22 mouse cellular contexts compared by ENCODE assay signal in genomic region chr3:53173310-53174063, GRCm38 (mm10).
DNase-seq lines count a peak whose midpoint lies in the region; ATAC-seq lines count a peak whose summit lies in the region.
"Had no signal": no experiment of that assay in that cellular context is flagged by ENCODE, and none has a peak within 500 bp of the region (broad histone marks: within the 10 kb centered on the region; RNA-seq: fewer than 3 reads in every experiment).

No protein-coding gene starts in this region.

- 73% methylated on average over 10 of the region's 10 CpGs for WGBS in heart, embryonic 12.5 days

- H3K36me3 ChIP-seq in heart, embryonic 12.5 days = 0 out of 2 replicates have a peak, but pooled peaks cover 4% of the 10 kb centered on the region
- H3K36me3 ChIP-seq: embryonic facial prominence, embryonic 10.5 days; heart, embryonic 15.5 days; limb, embryonic 12.5 days had no signal

- peaks cover 7% of the 10 kb centered on the region; the same call in 1 of the 2 replicates for H3K9me3 ChIP-seq in heart, embryonic 12.5 days (replicated peaks)
- H3K9me3 ChIP-seq: embryonic facial prominence, embryonic 10.5 days; heart, embryonic 15.5 days had no signal

- H3K4me2 ChIP-seq in heart, embryonic 12.5 days = no peak overlapping the region
- H3K4me2 ChIP-seq: heart, embryonic 15.5 days; limb, embryonic 12.5 days; liver, embryonic 11.5 days had no signal

- H3K27ac ChIP-seq in heart, embryonic 12.5 days (ENCODE audit: poor library complexity, severe bottlenecking) = peak overlapping the region; percentile 66
- H3K27ac ChIP-seq: embryonic facial prominence, embryonic 10.5 days; gastrocnemius, adult 2 months; heart, embryonic 15.5 days; hindbrain, postnatal 0 days; limb, embryonic 12.5 days; macrophage had no signal

- peak; percentile 50 for DNase-seq in cerebellum, adult 11-12 months
- no peak for DNase-seq in cerebellum, postnatal 10 days
- no peak for DNase-seq in heart, postnatal 10 days
- peak; percentile 37 for DNase-seq in lung, postnatal 10 days
- no peak for DNase-seq in lung, postnatal 4 days
- DNase-seq in left cerebral cortex, postnatal 10 days (ENCODE audit: extremely low spot score in 1 of 2, low spot score in 2 of 2) = no peak
- DNase-seq in gastrocnemius, postnatal 10 days = no peak
- DNase-seq: adrenal gland, postnatal 14 days; gastrocnemius, adult 2 months; kidney, postnatal 36 days; layer of hippocampus, postnatal 36 days; liver, postnatal 0 days had no signal

- peaks cover 18% of the 10 kb centered on the region for H3K4me1 ChIP-seq in heart, embryonic 12.5 days (replicated peaks)

- H3K9ac ChIP-seq in heart, embryonic 12.5 days = no peak overlapping the region
- H3K9ac ChIP-seq: heart, embryonic 15.5 days; limb, embryonic 12.5 days; liver, postnatal 0 days had no signal

- ATAC-seq in heart, embryonic 12.5 days (ENCODE audit: insufficient number of reproducible peaks, low FRiP score) = no peak
- ATAC-seq: CD4-positive, CD25-positive, alpha-beta regulatory T cell, adult 4 months; forebrain, embryonic 16.5 days; hindbrain, postnatal 0 days; intestine, embryonic 16.5 days; liver, postnatal 0 days had no signal

- no peaks in the 10 kb centered on the region for H3K27me3 ChIP-seq in heart, embryonic 12.5 days (replicated peaks)
- H3K27me3 ChIP-seq: heart, embryonic 15.5 days; limb, embryonic 12.5 days had no signal

- H3K4me3 ChIP-seq in heart, embryonic 12.5 days = no peak overlapping the region
- H3K4me3 ChIP-seq: embryonic facial prominence, embryonic 10.5 days; gastrocnemius, adult 2 months; heart, embryonic 15.5 days; limb, embryonic 12.5 days had no signal

- intact Hi-C loops in heart, postnatal 10 days (cut with DNase I) = no loop called here
- intact Hi-C loops in left cerebral cortex, postnatal 10 days (cut with DNase I) = no loop called here

Comparison
In these comparisons a context has a peak if more than half of its experiments do, and no peak if none do; other contexts are left out.
1. DNase-seq: peak in cerebellum, adult 11-12 months (single experiment) and lung, postnatal 10 days (single experiment); none in cerebellum, postnatal 10 days (0 of 2), heart, postnatal 10 days (0 of 2), lung, postnatal 4 days (0 of 2), left cerebral cortex, postnatal 10 days (0 of 2) and gastrocnemius, postnatal 10 days (single experiment).